Mouse (Mus musculus) ovary, postnatal 10 days (tissue): Measurements from ENCODE around the gene Capn12.
"Not testable (repeated sequence)": the region's sequence is repeated elsewhere in the genome, so short reads cannot be mapped to it uniquely, and the experiment has no call there.

Experiments
- DNase-seq: peaks from one replicate; pipeline ENCODE4 v3.0.0; 2022; ENCODE audit warnings: low spot score

Gene Capn12

DNA sequence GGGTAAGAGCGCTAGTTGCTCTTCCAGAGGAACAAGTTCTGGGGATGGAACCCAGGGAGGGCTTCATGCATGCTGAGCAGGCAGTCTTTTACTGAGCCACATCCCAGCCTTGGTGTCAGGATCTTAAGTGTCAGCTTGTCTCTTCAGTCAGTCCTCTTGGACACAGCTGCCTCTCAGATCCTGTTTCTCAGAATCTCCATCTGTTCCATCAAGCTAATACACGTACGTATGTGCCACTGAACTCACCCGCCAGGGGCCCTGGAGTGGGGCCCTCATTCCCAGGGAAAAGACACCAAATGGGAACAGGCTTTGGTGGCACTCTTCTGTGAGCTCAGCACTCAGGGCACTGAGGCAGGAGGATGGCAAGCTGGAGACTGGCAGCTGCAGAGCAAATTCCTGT is 3.4 kb upstream of the Capn12 start:
- DNase-seq, result no peak

DNA sequence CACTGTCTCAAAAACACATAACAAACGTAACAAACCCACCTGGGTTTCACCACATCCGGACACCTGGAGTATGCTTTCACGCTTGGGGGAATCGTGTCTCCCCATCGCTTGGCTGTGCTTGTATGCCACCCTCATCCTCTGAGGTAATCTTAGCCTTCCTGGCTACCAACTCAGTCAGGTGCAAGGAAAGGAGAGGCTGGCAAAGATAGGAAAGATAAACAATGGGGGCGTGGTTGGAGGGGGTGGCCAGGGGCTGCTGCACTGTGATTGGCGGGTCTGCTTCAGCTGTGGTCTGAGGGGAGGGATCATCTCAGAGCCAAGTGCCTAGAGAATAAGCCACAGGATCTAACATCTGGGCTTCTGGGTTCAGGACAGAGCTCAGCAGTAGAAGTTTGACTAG is 1.6 kb upstream of the Capn12 start:
- no peak for DNase-seq

DNA sequence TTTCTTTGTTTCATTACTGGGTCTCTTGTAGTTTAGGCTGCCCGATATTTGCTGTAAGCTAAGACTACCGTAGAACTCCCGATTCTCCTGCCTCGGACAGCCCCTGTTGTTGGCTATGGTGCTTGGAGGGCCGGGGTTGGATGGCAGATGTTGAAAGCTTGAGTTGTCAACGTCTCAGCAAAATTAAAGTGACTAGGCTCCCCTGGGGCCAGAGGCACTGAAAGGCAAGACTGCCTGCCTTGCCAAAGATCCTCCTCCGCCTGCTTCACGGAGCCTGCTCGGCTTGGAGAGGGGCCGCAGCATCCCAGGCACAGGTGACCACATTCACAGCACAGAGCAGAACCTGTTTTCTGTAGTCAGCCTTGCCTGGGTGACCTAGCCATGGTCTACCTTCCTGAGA is 668 bp upstream of the Capn12 start:
- no peak for DNase-seq

GRCm38 (mm10) chr7:28883039-28883438 is 1.8 kb downstream of the Capn12 start:
- DNase-seq, result no peak

- not testable (repeated sequence) for DNase-seq
Measured at GRCm38 (mm10) chr7:28883704-28884103, 2.5 kb downstream of the Capn12 start.

GRCm38 (mm10) chr7:28886486-28886885 is 5.3 kb downstream of the Capn12 start:
- DNase-seq, result no peak

GRCm38 (mm10) chr7:28888701-28889161 is 7.5 kb downstream of the Capn12 start:
- DNase-seq, result no peak

- DNase-seq, result no peak
Measured at GRCm38 (mm10) chr7:28892601-28893000, 11.4 kb downstream of the Capn12 start.

DNA sequence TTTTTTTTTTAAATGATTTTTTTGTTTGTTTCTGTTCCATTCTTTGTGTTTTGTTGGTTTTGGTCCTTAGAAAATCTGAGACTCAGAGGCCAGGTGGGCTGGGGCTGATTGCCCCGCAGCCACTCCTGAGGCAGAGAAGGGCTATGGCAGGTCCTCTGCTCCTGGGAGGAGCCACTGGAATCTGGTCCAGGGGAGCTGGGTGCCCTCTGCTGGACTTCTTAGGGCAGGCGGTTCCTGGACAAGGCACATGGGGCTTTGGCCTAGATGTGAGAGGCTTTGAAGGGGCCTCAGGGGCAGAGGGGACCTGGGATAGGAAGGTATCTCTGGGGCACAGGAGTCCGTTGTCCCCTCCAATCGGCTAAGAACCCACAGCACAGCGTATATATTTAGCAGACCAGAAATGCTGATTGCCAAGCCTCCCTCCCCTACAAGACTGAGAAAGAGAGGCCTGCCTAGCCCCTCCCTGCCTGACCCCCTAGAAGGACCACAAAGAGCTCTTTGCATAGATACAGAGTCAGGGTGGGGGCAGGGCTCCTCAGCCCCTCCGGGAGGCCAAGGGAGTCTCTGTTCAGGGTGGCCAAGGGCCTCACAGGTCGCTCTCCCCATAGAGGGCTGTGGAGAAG is 12.5 kb downstream of the Capn12 start:
- no peak for DNase-seq

DNA sequence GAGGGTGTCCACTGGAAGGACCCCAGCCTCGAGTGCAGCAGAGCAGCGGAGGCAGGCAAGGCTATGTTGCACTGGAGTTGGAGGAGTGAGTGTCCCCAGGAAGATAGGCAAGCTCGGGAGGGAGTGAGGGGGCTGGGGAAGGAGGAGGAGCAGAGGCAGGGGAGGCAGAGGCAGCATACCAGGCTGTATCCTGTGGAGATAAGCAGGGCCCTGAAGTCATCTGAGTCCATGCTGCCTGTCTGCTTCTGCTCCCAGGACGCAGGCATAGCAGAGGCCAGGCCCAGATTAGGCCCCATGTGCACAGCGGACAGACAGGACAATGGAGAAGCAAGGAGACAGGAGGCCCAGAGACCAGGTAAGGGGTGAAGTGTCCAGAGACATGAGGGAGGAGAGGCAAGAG is 13.7 kb downstream of the Capn12 start:
- no peak for DNase-seq

DNA sequence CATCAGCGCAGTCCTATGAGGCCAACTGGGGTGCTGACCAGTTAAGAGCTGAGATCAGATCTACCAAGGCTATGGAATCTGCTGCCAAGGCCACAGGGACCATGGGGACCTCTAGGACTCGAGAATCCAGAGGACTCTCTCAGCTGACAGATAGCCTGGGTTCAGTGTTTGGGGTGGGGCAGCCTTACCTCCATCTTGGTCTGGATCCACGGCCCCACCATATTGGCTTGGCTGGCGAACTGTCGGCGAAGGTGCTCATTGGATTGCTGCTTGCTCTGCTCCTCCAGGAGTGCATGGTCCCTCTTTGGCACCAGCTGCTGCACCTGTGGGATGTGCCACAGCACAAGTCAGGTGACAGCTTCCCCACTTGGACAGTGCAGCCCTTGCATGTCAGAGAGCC is 16.4 kb downstream of the Capn12 start:
- DNase-seq, result no peak

DNA sequence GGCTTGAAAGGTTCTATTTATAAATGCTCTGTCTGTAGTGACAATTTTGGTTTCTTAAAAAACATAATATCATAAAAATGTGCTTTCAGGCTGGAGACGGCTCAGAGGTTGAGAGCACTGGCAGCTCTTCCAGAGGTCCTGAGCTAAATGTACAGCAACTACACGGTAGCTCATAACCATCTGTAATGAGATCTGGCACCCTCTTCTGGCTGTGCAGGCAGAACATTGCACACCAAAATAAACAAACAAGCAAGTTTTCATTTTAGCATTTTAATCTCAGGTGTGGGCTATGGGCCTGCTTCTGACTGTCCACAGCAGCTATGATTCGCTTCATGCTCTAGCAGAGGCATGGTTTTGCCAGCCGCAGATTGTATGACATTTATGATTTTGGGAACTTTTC is 18.8 kb downstream of the Capn12 start:
- DNase-seq, result no peak

GRCm38 (mm10) chr7:28901311-28902125 is 20.3 kb downstream of the Capn12 start:
- DNase-seq, result no peak

DNA sequence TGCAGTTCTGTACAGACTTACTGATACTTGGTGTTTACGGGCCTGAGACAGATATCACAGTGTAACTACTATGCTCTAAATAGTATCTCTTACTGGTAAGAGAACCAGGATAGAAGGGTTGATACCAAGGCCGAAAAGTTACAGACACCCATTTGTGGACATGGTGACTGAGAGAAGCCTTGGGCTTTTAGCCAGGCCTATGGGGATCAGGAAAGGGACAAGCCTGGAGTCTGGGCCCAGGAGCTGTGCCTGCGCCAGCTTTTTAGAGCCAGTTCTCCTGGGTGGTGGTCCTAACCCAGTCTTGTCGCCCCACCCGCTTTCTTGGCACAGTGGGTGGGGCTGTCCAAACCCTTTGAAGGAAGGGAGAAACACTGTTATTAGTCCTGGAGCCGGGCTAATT is 21.0 kb downstream of the Capn12 start:
- no peak for DNase-seq

DNA sequence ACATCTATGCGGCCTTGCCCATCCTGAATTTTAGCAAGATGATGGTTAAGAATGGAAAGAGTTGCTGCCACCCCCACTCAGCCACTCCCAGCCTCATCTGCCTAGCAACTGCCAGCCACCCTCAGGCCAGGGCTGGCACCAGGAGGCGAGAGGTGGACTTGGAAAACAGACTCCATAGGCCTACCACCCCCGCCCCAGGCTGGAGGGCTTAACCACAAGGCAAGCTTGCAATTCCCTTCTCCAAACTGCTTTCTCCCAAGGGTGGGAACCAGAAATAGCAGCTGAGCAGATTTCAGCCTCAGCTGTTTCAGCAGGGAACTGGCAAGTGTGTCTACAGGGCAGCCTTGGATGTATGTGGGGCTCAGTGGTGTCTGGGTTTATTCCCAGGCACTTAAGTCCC is 21.6 kb downstream of the Capn12 start:
- DNase-seq, result no peak

DNA sequence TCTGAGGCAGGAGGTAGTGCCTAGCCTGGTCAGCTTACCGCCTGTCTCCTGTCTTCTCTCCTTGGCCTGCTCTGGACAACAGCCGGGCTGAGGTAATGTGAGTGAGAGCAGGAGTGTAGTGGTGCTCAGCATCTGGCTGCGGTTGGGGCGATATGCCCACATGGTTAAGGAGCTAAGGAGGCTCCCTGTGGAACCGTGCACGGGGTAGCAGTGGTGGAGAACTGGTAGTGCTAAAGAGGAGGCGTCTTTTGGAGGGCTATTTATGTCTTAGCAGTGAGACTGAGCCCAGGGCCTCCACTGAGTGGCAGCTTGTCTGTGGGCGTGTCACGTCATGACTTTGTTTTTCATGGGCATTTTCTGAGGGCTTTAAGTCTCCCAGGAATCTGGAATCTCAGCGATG is 22.6 kb downstream of the Capn12 start:
- no peak for DNase-seq

GRCm38 (mm10) chr7:28907195-28907594 is 26.0 kb downstream of the Capn12 start:
- no peak for DNase-seq

GRCm38 (mm10) chr7:28911632-28912031 is 30.4 kb downstream of the Capn12 start:
- no peak for DNase-seq

- DNase-seq, result no peak
Measured at GRCm38 (mm10) chr7:28913171-28913570, 31.9 kb downstream of the Capn12 start.

DNA sequence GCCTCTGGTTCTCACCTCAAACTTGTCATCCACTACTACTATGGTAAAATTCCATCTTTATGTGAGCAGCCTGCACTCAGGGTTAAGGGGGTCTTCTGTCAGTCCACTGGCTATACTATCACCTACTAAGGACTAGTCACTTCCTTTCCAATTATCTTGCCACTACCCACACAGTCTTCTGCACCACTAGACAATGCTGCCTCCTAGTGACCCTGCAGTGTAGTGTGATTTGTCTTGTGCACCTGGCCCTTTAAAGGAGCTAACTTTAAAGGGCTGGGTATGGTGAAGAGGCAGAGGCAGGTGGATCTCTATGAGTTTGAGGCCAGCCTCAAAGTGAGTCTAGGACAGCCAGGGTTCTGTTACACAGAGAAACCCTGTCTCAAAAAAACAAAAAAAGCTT is 35.3 kb downstream of the Capn12 start:
- no peak for DNase-seq

GRCm38 (mm10) chr7:28917503-28918426 is 36.5 kb downstream of the Capn12 start:
- DNase-seq, result peak; percentile 57

- DNase-seq, result no peak
Measured at GRCm38 (mm10) chr7:28918540-28918939, 37.3 kb downstream of the Capn12 start.

- no peak for DNase-seq
Measured at GRCm38 (mm10) chr7:28919815-28920214, 38.6 kb downstream of the Capn12 start.
